Mouse (Mus musculus) B cell, adult 2 months (primary cell): ENCODE results near the gene Tex35.

Experiments
- DNase-seq, 2 experiments: peaks; one replicate each; pipeline ENCODE4 v3.0.0; 2022

Gene Tex35

DNA sequence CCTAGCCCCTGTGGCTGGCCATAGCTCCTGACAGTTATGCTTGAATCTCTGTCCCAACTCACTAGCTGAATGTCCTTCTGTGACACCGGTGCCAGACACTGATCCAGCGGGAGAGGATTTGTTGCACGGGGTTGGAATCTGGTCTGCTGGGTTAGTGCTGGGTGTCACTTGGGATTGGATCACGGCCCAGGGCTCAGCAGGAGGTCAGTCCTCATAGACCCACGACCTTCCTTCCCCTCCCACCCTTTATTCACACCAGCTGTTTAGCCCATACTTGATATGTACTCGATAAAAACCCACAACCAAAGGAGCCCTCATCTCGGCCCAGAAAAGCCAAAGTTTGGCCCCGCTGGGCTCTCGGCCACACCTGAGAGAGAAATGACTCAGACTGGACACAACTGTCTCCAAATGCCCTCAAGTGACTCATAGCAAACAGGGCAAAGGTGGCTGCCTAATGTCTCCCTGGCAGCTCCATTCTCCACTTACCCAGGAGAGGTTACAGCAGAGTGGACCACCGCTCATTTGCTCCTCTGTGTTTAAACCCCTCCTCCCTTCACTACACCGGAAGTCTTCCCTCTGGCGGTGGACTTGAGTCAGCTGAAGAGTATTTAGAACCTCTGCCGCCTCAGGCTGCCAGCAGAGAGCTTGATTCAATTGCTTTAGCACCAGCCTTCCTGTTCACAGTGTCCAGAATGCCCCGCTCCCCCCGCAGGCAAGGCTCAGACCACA is 27.2 kb downstream of the Tex35 start:
- DNase-seq, result peak; percentile 33 to 38

- no peak for DNase-seq
These were observed 28.4 kb downstream of the Tex35 start for GRCm38 (mm10) chr1:157080071-157080470.

DNA sequence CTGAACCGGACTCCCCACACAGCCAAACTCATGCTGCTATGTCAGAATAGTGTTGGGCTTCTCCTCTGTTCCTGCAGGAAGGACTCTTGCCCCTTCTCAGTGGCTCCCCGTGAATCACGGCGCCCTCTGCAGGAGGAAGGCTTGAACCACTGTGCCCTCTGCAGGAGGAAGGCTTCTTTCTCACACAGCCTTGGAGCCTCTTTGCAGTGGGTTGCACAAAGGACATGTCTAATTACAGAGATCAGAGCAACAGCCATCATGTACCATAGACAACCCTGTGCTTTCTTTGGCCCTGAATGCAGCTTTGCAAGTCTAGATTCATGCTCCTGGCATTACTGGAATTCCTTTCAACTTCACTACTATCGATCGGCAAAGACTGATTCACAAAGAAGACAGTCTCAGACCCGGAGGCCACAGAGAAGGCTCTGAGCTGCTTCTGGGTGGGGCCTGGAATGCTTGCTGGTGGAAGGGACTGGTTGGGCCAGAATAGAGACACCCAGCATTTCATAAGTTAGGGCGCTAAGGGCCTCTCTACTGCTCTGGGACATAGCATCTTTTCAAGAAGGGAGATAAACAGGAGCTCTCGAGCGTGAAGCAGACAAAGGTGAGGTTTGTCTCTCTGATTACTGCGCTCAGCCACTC is 29.0 kb downstream of the Tex35 start:
- peak; percentile 52 to 55 for DNase-seq

GRCm38 (mm10) chr1:157076781-157077705 is 31.4 kb downstream of the Tex35 start:
- peak; percentile 92 to 95 for DNase-seq

- DNase-seq, result peak; percentile 89
These were observed 32.2 kb downstream of the Tex35 start for GRCm38 (mm10) chr1:157076257-157076656.

DNA sequence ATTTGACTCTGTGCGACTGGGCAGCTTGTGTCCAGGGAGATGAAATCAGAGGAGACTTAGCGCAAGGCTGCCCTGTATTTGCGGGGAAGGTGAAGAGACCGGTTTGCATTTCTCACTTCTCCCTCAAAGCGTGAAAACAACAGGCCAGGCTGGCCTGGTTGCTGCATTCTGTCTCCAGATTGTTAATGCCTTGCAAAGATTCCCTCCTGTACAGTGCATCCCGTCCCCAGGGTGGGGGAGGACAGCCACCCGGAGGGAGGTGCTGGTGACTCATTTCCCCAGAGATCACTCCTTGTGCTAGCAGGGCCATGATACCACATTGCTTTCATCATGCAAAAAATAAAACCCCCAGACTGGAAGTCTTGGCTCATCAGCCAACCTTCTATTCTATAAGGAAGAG is 33.5 kb downstream of the Tex35 start:
- DNase-seq, result peak; percentile 20 to 30

DNA sequence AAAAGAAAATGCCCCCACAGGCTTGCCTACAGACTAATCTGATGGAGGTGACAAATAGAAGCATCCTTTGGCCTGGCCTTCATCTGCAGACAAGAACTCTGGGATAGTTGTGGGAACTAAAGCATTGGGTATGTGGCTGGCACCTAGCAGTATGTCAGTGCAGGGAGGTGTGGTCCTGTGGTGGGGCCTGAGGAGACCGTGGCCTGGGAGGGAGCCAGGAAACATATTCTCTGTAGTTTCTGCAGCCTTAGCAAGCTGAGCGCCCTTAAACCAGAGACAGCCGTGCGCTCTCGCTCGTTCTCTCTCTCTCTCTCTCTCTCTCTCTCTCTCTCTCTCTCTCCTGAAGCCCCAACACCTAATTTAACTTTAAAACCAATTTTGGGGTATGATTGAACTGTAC is 34.1 kb downstream of the Tex35 start:
- DNase-seq, result no peak

DNA sequence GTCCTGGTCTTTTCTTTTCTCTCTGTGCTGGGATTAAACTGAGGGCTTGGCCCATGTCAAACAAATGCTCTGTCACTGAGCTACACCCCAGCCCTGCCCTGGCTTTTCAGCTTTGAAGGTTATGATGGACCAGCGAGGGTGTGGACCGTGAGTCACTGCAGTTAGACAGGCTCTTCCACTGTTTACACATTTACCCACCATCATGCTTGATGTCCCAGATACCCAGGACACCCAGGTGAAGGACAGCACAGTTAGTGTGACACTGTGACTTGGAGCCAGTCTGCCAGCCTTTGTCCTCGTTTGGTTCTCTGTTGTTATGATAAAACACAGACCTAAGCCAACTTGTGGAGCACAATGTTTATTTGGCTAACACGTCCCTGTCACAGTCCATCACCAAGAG is 34.9 kb downstream of the Tex35 start:
- no peak for DNase-seq

- no peak for DNase-seq
These were observed 39.2 kb downstream of the Tex35 start for GRCm38 (mm10) chr1:157069181-157069828.

DNA sequence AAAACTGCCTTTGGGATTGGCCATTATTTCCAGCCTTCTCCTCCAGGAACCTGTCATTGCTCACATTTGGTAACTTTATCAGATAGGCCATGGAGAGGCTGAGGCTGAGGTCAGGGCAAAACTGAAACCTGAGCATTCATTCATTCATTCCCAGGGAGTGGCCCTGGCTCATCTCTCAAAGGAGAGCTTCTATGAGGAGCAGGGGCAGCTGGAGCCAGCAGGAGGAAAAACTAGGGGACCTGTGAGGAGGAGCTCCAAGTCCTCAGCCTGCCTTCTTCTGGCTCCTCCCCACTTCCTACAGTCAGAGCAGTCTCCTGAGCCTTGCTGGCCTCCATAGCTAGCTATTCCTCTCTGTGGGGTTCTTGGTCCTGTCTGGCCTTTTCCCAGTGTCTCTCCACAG is 40.2 kb downstream of the Tex35 start:
- no peak for DNase-seq

DNA sequence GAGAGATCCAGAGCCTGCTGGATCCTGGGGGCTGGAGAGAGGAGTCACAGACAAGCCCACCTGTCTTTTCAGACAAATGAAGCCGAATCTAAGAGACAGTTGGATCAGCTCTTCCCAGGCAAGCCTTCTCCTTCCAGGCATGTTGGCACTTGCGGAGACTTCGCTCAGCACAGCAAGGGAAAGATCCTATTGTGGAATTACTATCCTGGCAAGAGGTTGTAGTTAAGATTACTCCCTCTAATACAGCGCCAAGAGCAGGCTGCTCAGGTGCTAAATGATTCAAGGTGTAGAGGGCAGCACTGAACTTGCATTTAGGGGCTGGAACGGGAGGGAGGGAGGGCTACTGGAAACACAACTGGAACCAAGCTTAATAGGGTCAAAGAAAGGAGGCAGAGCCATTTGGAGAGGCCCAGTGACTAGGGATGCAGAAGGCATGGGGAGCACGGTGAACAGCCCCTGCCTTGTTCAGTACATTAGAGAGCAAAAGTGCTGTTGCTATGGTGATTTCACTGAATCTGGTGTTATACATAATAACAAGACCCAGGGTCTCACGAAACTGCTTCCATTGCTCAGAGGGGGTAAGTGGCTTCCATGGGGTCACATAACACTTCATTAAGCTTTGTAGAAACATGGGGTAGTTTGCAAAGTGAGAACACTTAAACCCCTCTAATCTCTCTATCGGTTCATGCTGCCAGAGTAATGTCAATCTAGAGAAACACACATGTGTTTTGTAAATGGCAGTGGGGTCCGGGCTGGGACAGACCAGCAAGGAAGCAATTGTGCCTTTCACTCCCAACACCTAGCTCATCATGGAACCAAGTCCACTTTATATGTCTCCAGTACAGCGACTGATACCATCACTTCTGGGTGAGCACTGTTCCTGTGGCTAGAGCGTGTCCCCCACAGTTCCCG is 42.4 kb downstream of the Tex35 start:
- no peak for DNase-seq

GRCm38 (mm10) chr1:157063318-157064115 is 45.0 kb downstream of the Tex35 start:
- DNase-seq, result peak; percentile 83 to 88

DNA sequence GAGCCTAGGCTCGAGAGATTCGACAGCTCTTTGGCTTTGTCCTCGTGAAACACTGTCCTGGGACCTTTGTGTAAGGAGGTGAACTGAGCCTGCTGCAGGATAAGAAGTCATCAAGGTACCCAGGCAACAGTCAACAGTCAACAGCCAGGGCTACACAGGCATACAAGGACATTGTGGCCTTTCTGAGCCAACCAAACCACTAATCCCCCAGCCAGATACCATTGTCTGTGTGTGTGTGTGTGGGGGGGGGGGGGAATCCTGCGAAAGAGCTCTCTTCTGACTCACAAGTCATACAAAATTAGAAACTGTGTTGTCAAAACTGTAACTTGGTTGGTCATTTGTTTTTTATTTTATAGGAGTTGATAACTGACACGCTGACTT is 46.0 kb downstream of the Tex35 start:
- DNase-seq, result no peak

DNA sequence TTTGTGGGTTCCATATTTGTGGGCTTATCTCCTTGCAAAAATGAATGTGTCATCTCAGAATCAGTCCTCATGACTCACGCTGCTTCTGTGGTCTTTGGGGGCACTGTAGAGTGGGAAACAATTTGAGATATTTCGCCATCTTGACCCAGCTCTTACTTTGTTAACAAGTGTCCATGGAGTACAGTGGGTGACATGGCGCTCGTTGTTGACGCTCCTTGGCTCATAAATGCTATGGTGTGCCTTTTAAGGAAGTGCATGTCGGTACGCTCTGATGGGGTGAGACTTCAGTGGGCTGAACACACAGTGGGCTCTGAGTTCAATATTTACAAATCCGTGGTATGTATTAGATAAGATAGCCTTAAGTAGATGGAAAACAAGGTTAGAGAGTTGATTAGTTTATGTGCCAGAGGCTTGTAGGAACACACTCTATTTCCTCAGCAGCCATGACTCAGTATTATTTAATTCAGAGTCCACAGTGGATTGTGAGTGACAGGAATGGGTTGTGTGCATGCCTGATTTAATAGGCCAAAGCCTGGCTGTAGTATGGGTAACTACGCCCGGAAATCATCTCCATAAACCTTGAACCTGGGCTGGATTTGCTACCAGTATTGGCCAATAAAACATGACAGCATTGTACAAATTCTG is 46.6 kb downstream of the Tex35 start:
- DNase-seq, result no peak

DNA sequence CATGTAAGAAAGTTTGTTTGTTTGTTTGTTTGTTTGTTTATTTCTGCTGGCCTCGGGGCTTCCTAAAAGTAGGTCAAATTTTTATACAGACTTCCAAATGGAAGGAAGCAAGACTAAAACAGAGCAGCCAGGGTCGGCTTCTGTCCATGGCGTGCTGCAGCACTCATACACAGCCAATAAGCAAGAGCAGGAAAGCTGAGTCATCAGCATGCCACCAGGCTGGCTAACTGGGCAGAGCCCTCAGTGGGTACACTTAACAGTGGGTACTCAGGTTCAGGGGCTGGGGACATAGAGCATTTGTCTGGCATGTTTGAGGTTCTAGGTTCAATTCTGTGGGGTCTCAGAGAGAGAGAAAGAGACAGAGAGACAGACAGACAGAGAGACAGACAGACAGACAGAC is 47.3 kb downstream of the Tex35 start:
- DNase-seq, result no peak

GRCm38 (mm10) chr1:157060441-157061135 is 47.9 kb downstream of the Tex35 start:
- no peak for DNase-seq

DNA sequence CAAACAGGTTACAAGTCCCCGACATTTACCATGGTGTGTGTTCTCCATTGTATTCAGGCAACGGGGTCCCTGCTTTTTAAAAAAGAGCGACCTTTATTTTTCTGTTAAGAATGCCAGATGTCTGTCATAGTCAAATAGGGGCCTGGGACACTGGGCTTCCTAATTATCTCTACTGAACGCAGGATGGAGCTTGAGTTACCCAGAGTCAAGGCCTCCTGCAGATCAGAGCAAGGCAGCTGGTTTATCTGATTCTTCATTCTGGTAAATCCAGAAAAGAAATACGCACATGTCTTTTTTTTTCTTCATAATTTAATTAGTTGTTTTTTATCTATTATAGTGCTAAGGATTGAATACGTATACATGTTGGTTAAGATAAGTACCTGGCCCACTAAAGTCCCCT is 52.6 kb downstream of the Tex35 start:
- no peak for DNase-seq

- no peak for DNase-seq
These were observed 53.1 kb downstream of the Tex35 start for GRCm38 (mm10) chr1:157055288-157055831.

- DNase-seq, result no peak
These were observed 53.8 kb downstream of the Tex35 start for GRCm38 (mm10) chr1:157054659-157055058.

DNA sequence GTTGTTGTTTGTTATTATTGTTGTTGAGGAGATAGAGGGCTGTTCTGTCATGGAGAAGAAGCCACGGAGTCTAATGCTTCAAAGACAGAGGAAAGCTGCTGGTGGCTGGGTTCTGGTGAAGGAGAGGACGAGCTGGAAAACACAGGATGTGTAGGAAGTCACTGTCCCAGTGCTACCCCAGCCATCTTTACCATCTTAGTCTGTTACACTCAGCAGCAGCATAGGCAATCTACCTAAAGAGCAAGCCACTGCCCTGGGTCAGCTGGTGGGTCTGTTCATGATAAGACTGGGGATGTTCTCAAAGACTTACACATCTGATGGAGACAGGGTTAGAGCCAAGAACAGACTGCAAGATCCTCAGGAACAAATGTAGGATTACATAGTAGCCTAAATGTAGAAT is 58.6 kb downstream of the Tex35 start:
- DNase-seq, result no peak
